11 mouse cellular contexts compared by ENCODE assay signal in genomic region chr10:81080008-81080655, GRCm38 (mm10).
"Had no signal": no experiment of that assay in that cellular context is flagged by ENCODE, and none has a peak within 500 bp of the region (broad histone marks: within the 10 kb centered on the region; RNA-seq: fewer than 3 reads in every experiment).

No protein-coding gene starts in this region.

- H3K27me3 ChIP-seq: limb, embryonic 13.5 days; midbrain, embryonic 13.5 days; stomach, embryonic 15.5 days had no signal

- ATAC-seq: midbrain, embryonic 13.5 days had no signal

- H3K4me1 ChIP-seq: limb, embryonic 13.5 days; midbrain, embryonic 13.5 days; stomach, embryonic 15.5 days had no signal

- H3K27ac ChIP-seq: kidney, postnatal 0 days; layer of hippocampus, adult 2 months; limb, embryonic 13.5 days; liver, embryonic 14.5 days; midbrain, embryonic 13.5 days; stomach, embryonic 15.5 days had no signal

- DNase-seq: kidney, postnatal 4 days; lung, adult 18-20 months; right cerebral cortex, postnatal 14 days; thymus, adult 2 months; thymus, postnatal 25 days had no signal

- H3K4me3 ChIP-seq: layer of hippocampus, adult 2 months; limb, embryonic 13.5 days; midbrain, embryonic 13.5 days; stomach, embryonic 15.5 days had no signal

- H3K9ac ChIP-seq: limb, embryonic 13.5 days; liver, embryonic 14.5 days; midbrain, embryonic 13.5 days; stomach, embryonic 15.5 days had no signal

- H3K4me2 ChIP-seq: limb, embryonic 13.5 days; midbrain, embryonic 13.5 days; stomach, embryonic 15.5 days had no signal

- H3K9me3 ChIP-seq: limb, embryonic 13.5 days; midbrain, embryonic 13.5 days; stomach, embryonic 15.5 days had no signal
